Mouse (Mus musculus) stomach, postnatal 0 days (tissue): Measurements from ENCODE around the gene Ncbp2.

Experiments used
- CTCF ChIP-seq: IDR thresholded peaks from 2 replicates; pipeline ENCODE4 v1.5.1; 2016; ENCODE audit warnings: antibody characterized with exemption, low read depth, mild to moderate bottlenecking, moderate library complexity
- EP300 ChIP-seq: optimal IDR thresholded peaks from 2 replicates; pipeline ENCODE3; 2016; ENCODE audit warnings: antibody characterized with exemption

- TF ChIP-seq CTCF = no peak
- no peak for TF ChIP-seq EP300
Measured at GRCm38 (mm10) chr16:31905891-31906825, 42.2 kb upstream of the Ncbp2 start.
